Mouse (Mus musculus) ES-E14 (cell line): ENCODE measurements around the gene Rimklb.

Experiments used
- CHD2 ChIP-seq: IDR thresholded peaks from 2 replicates; pipeline ENCODE4 v1.6.1; 2014; ENCODE audit warnings: mild to moderate bottlenecking, low read depth, low read length, inconsistent platforms
- HCFC1 ChIP-seq: IDR thresholded peaks from 2 replicates; pipeline ENCODE4 v1.6.1; 2012; ENCODE audit warnings: low read length, inconsistent platforms, borderline replicate concordance; ENCODE audit not compliant: insufficient read depth

- TF ChIP-seq CHD2 (no peak), HCFC1 (no peak)
Measured at GRCm38 (mm10) chr6:122478062-122478461, 20.5 kb downstream of the Rimklb start.
